Mouse (Mus musculus) forebrain, embryonic 11.5 days (tissue): ENCODE measurements around the gene Ccdc93. TPM values are rescaled to one million over a fixed set of nuclear protein-coding genes. Genes with fewer than 3 reads are reported as not detected.

Source experiments
- ATAC-seq: fragments of 200-750 bp; cut with Nextera tagmentation; replicated peaks from 2 replicates; pipeline ENCODE4 v1.8.0; 2017; ENCODE audit warnings: moderate TSS enrichment; ENCODE audit not compliant: low FRiP score
- DNase-seq: peaks from one replicate; pipeline ENCODE4 v3.0.0-alpha.2; 2017; ENCODE audit warnings: low spot score
- H3K27ac ChIP-seq: fragments of 300-500 bp; sonication (generic); 2 replicates; pipeline ENCODE4 v1.5.1; 2014; ENCODE audit warnings: low read depth, low read length
- H3K27me3 ChIP-seq: fragments of 300-500 bp; sonication (generic); 2 replicates; pipeline ENCODE4 v1.6.1; 2014; ENCODE audit warnings: mild to moderate bottlenecking, low read length, mixed read lengths; ENCODE audit not compliant: control insufficient read depth, insufficient read depth
- H3K36me3 ChIP-seq: fragments of 300-500 bp; sonication (generic); 2 replicates; pipeline ENCODE4 v1.6.1; 2014; ENCODE audit warnings: mild to moderate bottlenecking, low read length, moderate library complexity, mixed read lengths; ENCODE audit not compliant: control insufficient read depth, insufficient read depth
- H3K4me1 ChIP-seq: fragments of 300-500 bp; sonication (generic); replicated peaks from 2 replicates; pipeline ENCODE4 v1.6.1; 2014; ENCODE audit warnings: low read length, mixed read lengths; ENCODE audit not compliant: control insufficient read depth, insufficient read depth
- H3K4me2 ChIP-seq: fragments of 300-500 bp; sonication (generic); 2 replicates; pipeline ENCODE4 v1.6.1; 2014; ENCODE audit warnings: low read depth, mild to moderate bottlenecking, low read length, moderate library complexity, mixed read lengths; ENCODE audit not compliant: severe bottlenecking
- H3K4me3 ChIP-seq: fragments of 300-500 bp; sonication (generic); 2 replicates; pipeline ENCODE4 v1.5.1; 2014; ENCODE audit warnings: low read depth, low read length
- H3K9ac ChIP-seq: fragments of 300-500 bp; sonication (generic); 2 replicates; pipeline ENCODE4 v1.6.1; 2014; ENCODE audit warnings: low read length
- H3K9me3 ChIP-seq: fragments of 300-500 bp; sonication (generic); 2 replicates; pipeline ENCODE4 v1.6.1; 2016; ENCODE audit warnings: low read length, mixed read lengths; ENCODE audit not compliant: control insufficient read depth
- WGBS: fragments of 180-500 bp; shearing (Covaris S2); extraction: QIAGEN DNeasy Blood & Tissue Kit; methylation state at CpG from one replicate; pipeline ENCODE4 v1.1.7; 2014; 5-methylcytosine and 5-hydroxymethylcytosine counted together
- polyA plus RNA-seq: library from polyadenylated mRNA; unstranded; fragments of >200 nt; fragmentation: Nextera tagmentation; extraction: Ambion mirVana; gene quantifications from 2 replicates; pipeline ENCODE4 v1.2.1, GENCODE M21; 2014

Ccdc93 gene
- polyA plus RNA-seq, 1 experiment from 2014 or later, result 10.7 TPM

GRCm38 (mm10) chr1:121453053-121453452 lies 22.2 kb downstream of the Ccdc93 start:
- no peak for DNase-seq
- WGBS, result 90% methylated on average over 4 of the region's 4 CpGs
- no peaks in the 10 kb centered on the region for H3K36me3 ChIP-seq

GRCm38 (mm10) chr1:121454951-121455350 lies 24.1 kb downstream of the Ccdc93 start:
- Histone ChIP-seq H3K27ac (no peak overlapping the region), H3K4me3 (no peak overlapping the region), H3K36me3 (no peaks in the 10 kb centered on the region), H3K27me3 (no peaks in the 10 kb centered on the region), H3K9ac (no peak overlapping the region), H3K4me1 (no peaks in the 10 kb centered on the region), H3K9me3 (no peaks in the 10 kb centered on the region), H3K4me2 (no peak overlapping the region)
- 82% methylated on average over 6 of the region's 6 CpGs for WGBS
- ATAC-seq, result no peak
- no peak for DNase-seq

More at GRCm38 (mm10) chr1:121453053-121453452, 22.2 kb downstream of the Ccdc93 start:
- ATAC-seq, result no peak
- Histone ChIP-seq H3K9me3 (no peaks in the 10 kb centered on the region), H3K27ac (no peak overlapping the region; the same call in 1 of the 2 replicates), H3K4me2 (no peak overlapping the region), H3K4me3 (no peak overlapping the region), H3K9ac (no peak overlapping the region), H3K4me1 (no peaks in the 10 kb centered on the region), H3K27me3 (no peaks in the 10 kb centered on the region)

GRCm38 (mm10) chr1:121460077-121460476 lies 29.2 kb downstream of the Ccdc93 start:
- no peak overlapping the region for H3K9ac ChIP-seq
- H3K4me1 ChIP-seq, result no peaks in the 10 kb centered on the region
- H3K4me3 ChIP-seq, result no peak overlapping the region
- H3K36me3 ChIP-seq, result no peaks in the 10 kb centered on the region
- no peak overlapping the region for H3K4me2 ChIP-seq
- WGBS, result 74% methylated on average over 6 of the region's 6 CpGs
- DNase-seq (no peak), ATAC-seq (no peak)
- H3K27ac ChIP-seq, result no peak overlapping the region
- no peaks in the 10 kb centered on the region for H3K9me3 ChIP-seq
- H3K27me3 ChIP-seq, result no peaks in the 10 kb centered on the region

GRCm38 (mm10) chr1:121461895-121462294 lies 31.0 kb downstream of the Ccdc93 start:
- Histone ChIP-seq H3K4me1 (no peaks in the 10 kb centered on the region), H3K9ac (no peak overlapping the region), H3K4me2 (no peak overlapping the region), H3K27ac (no peak overlapping the region), H3K36me3 (no peaks in the 10 kb centered on the region), H3K4me3 (no peak overlapping the region), H3K9me3 (no peaks in the 10 kb centered on the region), H3K27me3 (no peaks in the 10 kb centered on the region)
- WGBS, result 89% methylated on average over 7 of the region's 7 CpGs
- ATAC-seq, result no peak
- no peak for DNase-seq

- WGBS, result 84% methylated on average over 1 of the region's 1 CpGs
- no peak overlapping the region for H3K27ac ChIP-seq
- H3K9me3 ChIP-seq, result no peaks in the 10 kb centered on the region
- H3K9ac ChIP-seq, result no peak overlapping the region
- no peak for DNase-seq
- no peak overlapping the region for H3K4me2 ChIP-seq
- H3K36me3 ChIP-seq, result no peaks in the 10 kb centered on the region
- no peaks in the 10 kb centered on the region for H3K4me1 ChIP-seq
- H3K4me3 ChIP-seq, result no peak overlapping the region
- H3K27me3 ChIP-seq, result no peaks in the 10 kb centered on the region
- ATAC-seq, result no peak
These were observed 31.8 kb downstream of the Ccdc93 start for GRCm38 (mm10) chr1:121462643-121463042.

- no peaks in the 10 kb centered on the region for H3K36me3 ChIP-seq
- H3K9me3 ChIP-seq, result no peaks in the 10 kb centered on the region
- H3K9ac ChIP-seq, result no peak overlapping the region
- WGBS, result 84% methylated on average over 7 of the region's 7 CpGs
- DNase-seq, result no peak
- H3K27me3 ChIP-seq, result no peaks in the 10 kb centered on the region
- H3K4me3 ChIP-seq, result no peak overlapping the region
- H3K27ac ChIP-seq, result no peak overlapping the region
- no peak for ATAC-seq
- H3K4me1 ChIP-seq, result no peaks in the 10 kb centered on the region
- H3K4me2 ChIP-seq, result no peak overlapping the region
These were observed 33.0 kb downstream of the Ccdc93 start for GRCm38 (mm10) chr1:121463806-121464205.

- no peaks in the 10 kb centered on the region for H3K36me3 ChIP-seq
- no peak for DNase-seq
These were observed 35.4 kb downstream of the Ccdc93 start for GRCm38 (mm10) chr1:121466276-121466675.

GRCm38 (mm10) chr1:121468271-121468670 lies 37.4 kb downstream of the Ccdc93 start:
- no peaks in the 10 kb centered on the region for H3K4me1 ChIP-seq
- no peak overlapping the region for H3K27ac ChIP-seq
- no peak overlapping the region for H3K4me3 ChIP-seq
- H3K4me2 ChIP-seq, result no peak overlapping the region
- WGBS, result 93% methylated on average over 2 of the region's 2 CpGs
- no peak overlapping the region for H3K9ac ChIP-seq
- ATAC-seq (no peak), DNase-seq (no peak)
- H3K36me3 ChIP-seq, result no peaks in the 10 kb centered on the region
- H3K27me3 ChIP-seq, result no peaks in the 10 kb centered on the region
- no peaks in the 10 kb centered on the region for H3K9me3 ChIP-seq

More at GRCm38 (mm10) chr1:121466276-121466675, 35.4 kb downstream of the Ccdc93 start:
- no peak for ATAC-seq
- H3K4me2 ChIP-seq, result no peak overlapping the region
- H3K9me3 ChIP-seq, result no peaks in the 10 kb centered on the region
- H3K27ac ChIP-seq, result no peak overlapping the region
- H3K4me1 ChIP-seq, result no peaks in the 10 kb centered on the region
- H3K27me3 ChIP-seq, result no peaks in the 10 kb centered on the region
- WGBS, result 91% methylated on average over 3 of the region's 3 CpGs
- H3K4me3 ChIP-seq, result no peak overlapping the region
- no peak overlapping the region for H3K9ac ChIP-seq

GRCm38 (mm10) chr1:121471503-121471902 lies 40.7 kb downstream of the Ccdc93 start:
- Histone ChIP-seq H3K27me3 (no peaks in the 10 kb centered on the region), H3K4me1 (no peaks in the 10 kb centered on the region), H3K4me2 (no peak overlapping the region), H3K36me3 (no peaks in the 10 kb centered on the region), H3K9ac (no peak overlapping the region), H3K4me3 (no peak overlapping the region), H3K9me3 (no peaks in the 10 kb centered on the region), H3K27ac (no peak overlapping the region)
- ATAC-seq, result no peak
- DNase-seq, result no peak
- WGBS, result 82% methylated on average over 5 of the region's 5 CpGs
